Mouse (Mus musculus): ENCODE measurements around the gene Cnn2.

Cnn2 gene

DNA sequence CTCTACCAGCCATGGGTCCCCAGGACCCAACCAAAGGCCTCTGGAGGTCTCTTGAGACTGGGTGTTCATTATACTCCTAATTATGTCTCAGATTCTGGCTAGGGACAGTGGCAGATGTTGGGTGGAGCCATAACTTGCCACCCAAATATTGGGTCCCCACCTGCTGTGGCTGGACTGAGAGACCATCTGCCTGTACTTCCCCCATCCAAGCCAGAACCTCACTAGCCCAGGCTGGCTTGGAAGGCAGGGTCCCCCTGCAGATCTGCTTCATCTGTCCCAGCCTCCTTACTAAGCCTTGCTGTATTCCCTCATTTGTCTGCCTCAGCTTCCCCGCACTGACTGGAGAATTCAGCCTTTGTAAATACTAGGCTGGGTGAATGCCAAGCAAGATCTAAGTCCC lies 20.2 kb upstream of the Cnn2 start:
- in situ Hi-C loops (cut with MboI): no loop called here

- in situ Hi-C loops (cut with MboI): no loop called here
Measured at GRCm38 (mm10) chr10:79969124-79969568, 19.2 kb upstream of the Cnn2 start.

DNA sequence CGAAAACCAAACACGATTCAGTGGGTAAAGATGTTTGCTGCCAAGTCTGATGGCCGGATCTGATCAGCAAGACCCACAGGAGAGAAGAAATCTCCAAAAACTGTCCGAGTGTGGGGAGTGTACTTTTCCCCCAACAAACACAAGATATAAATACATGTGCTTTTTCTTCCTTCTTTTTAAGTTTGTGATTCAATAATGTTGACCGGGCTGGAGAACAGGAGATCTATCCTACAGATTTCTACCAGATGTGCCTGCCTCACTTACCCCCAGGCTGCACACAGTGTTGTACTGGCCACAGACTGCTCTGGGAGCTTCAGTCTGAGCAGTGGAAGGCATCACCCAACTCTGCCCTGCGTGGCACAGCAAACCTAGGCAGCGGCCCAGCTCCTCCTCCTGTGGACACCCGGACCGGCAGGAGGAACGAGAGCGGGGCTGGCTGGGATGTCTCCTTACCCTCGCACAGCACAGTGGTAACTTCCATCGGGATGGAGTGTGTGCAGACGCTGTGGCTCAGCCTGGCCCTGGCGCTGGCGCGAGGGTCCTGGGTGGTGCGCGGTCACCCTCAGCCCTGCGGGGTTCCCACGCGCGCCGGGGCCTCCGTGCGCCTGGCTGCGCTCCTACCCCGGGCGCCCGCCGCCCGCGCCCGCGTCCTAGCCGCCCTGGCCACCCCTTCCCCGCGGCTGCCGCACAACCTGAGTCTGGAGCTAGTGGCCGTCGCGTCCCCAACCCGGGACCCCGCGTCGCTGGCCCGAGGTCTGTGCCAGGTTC lies 17.8 kb upstream of the Cnn2 start, which contains the start of gene Grin3b:
Gene Grin3b, plus strand, starts transcription at position 301 of the 768 bp plus-strand sequence.
- in situ Hi-C loops (cut with MboI): no loop called here

DNA sequence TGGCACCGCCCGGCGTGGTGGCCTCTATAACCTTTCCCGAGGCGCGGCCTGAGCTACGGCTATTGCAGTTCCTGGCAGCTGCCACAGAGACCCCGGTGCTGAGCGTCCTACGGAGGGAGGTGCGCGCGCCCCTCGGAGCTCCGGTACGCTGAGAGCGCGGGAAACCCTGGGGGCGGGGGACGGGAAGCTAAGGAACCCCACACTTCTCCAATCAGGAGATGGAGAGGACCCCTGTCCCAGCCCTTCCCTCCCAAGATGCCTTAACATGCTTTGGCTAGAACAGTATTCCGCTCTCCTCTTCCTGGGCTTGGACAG lies 17.2 kb upstream of the Cnn2 start:
- in situ Hi-C loops (cut with MboI): no loop called here

DNA sequence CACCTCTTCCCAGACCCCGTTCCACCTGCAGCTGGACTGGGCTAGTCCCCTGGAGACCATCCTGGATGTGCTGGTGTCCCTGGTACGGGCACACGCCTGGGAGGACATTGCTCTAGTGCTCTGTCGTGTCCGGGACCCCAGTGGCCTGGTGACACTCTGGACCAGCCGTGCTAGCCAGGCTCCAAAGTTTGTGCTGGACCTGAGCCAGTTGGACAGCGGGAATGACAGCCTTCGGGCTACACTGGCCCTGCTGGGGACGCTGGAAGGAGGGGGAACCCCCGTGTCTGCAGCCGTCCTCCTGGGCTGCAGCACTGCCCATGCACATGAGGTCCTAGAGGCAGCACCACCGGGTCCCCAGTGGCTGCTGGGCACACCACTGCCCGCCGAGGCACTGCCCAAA lies 15.6 kb upstream of the Cnn2 start:
- in situ Hi-C loops (cut with MboI): no loop called here

DNA sequence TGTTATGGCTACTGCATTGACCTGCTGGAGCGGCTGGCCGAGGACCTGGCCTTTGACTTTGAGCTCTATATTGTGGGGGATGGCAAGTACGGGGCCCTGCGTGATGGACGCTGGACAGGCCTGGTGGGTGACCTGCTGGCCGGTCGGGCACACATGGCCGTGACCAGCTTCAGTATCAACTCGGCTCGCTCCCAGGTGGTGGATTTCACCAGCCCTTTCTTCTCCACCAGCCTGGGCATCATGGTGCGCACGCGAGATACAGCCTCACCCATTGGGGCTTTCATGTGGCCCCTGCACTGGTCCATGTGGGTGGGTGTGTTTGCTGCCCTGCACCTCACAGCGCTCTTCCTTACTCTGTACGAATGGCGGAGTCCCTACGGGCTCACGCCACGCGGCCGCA lies 14.3 kb upstream of the Cnn2 start:
- in situ Hi-C loops (cut with MboI): no loop called here

GRCm38 (mm10) chr10:79974668-79975067 lies 13.7 kb upstream of the Cnn2 start:
- in situ Hi-C loops (cut with MboI): no loop called here

- in situ Hi-C loops (cut with MboI): no loop called here
Measured at GRCm38 (mm10) chr10:79976071-79976721, 12.2 kb upstream of the Cnn2 start.

- in situ Hi-C loops (cut with MboI): no loop called here
Measured at GRCm38 (mm10) chr10:79976722-79977107, 11.7 kb upstream of the Cnn2 start.

DNA sequence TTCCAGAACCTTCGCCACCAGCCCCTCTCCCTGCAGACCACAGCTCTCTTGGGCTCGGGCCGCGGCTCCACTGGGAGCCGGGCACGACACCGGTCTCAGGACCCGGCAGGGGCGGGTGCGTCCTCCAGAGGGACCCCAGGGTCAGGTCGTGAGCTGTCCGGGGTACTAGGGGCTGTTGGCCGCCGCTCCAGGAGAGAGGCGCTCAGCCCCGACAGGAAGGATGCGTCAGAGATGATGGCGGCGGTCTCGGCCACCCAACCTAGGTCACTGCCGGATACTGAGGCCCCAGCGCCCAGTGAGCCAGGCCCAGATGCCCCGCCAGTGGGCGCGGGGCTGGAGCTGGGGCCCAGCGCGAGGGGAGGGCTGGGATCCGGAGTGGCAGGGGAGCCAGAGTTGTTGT lies 11.1 kb upstream of the Cnn2 start:
- in situ Hi-C loops (cut with MboI): no loop called here

DNA sequence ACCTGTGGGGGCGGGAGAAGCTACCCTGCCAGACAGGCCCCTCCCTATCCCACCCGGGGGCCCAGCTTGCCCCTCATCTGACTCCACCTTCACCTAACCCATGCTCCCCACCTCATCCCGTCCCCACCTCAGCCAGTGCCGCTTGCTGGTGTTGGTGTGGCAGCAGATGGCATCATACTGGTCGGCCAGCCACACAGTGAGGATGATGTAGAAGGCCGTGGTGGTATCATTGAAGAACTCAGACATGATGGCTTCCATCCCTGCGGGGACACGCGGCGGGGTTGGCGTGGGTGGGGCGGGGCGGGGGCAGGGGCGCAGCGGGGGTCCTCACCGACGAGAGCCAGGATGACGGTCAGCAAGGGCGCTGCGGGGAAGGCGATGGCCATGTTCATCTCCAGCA lies 10.3 kb upstream of the Cnn2 start:
- in situ Hi-C loops (cut with MboI): no loop called here

GRCm38 (mm10) chr10:79979401-79980155 lies 8.8 kb upstream of the Cnn2 start:
- in situ Hi-C loops (cut with MboI): no loop called here

- in situ Hi-C loops (cut with MboI): no loop called here
Measured at GRCm38 (mm10) chr10:79983205-79983604, 5.2 kb upstream of the Cnn2 start.

DNA sequence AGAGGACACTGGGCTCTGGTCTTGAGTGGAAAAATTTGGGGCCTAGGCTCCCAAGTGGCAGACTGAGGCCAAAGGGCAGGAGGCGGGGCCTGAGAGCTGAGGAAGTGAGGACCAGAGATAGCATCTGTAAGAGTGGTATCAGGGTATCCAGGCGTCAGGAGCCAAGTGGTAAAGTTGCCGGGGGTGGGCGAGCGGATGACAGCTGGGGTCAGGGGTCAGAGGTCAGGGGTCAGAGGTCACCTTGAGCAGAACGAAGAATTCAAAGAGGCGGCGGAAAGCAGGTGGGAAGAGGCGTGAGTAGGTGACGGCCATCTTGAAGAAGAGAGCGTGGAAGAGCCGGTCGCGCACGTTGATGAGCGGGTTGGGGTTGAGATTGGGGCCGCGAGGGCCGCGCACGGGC lies 4.7 kb upstream of the Cnn2 start:
- in situ Hi-C loops (cut with MboI): no loop called here

DNA sequence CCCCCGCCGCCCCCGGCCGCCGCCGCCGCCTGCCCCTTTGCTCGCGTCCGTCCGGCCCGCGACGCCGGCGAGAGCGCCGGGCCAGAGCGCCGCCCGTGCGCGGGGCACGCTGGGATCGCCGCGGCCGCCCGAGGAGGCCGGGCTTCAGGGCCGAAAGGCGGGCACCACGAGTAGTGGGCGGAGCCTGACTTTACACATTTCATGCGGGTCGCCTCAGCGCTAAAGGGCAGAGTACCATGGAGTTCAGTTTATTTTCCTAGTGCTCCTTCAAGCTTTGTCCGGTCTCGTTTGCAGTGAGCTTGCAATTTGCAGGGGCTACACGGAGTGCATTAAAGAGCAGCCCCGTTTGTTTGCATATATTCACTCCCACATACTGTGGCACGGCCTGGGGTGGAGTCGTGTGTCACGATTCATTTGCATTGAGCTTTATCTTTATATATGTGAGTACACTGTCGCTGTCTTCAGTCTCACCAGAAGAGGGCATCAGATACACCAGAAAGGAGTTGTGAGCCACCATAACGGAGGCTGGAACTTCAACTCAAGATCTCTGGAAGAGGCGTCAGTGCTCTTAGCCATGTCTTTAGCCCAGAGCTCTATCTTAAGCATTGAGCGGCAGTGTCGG lies 4.1 kb upstream of the Cnn2 start, which contains the start of gene Tmem259:
Gene Tmem259, minus strand, starts transcription at position 136 of the 622 bp plus-strand sequence.
- in situ Hi-C loops (cut with MboI): no loop called here

DNA sequence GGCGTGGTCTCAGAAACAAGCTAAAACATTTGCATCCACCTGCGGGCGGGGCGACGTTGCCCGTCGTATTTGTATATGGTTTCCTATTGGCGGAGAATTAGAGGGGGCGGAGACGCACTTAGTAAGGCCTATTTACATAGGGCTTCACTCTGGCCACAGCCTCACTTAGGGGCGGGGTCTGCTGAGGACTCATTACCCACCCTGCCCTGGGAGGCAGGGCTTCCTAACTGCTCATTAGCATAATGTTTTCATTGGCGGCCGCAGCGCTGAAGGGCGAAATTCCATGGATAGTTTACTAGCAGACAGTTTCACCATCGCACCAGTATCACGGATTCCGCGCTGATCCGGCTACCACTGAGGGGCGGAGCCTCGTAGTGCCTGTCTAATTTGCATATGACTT lies 3.5 kb upstream of the Cnn2 start:
- in situ Hi-C loops (cut with MboI): loop anchor here (5.0 kb wide), 1 partner anchor 37 kb away; no protein-coding TSS in a partner anchor

- in situ Hi-C loops (cut with MboI): loop anchor here (5.0 kb wide), 1 partner anchor 37 kb away; no protein-coding TSS in a partner anchor
Measured at GRCm38 (mm10) chr10:79985334-79986231, 2.8 kb upstream of the Cnn2 start.

DNA sequence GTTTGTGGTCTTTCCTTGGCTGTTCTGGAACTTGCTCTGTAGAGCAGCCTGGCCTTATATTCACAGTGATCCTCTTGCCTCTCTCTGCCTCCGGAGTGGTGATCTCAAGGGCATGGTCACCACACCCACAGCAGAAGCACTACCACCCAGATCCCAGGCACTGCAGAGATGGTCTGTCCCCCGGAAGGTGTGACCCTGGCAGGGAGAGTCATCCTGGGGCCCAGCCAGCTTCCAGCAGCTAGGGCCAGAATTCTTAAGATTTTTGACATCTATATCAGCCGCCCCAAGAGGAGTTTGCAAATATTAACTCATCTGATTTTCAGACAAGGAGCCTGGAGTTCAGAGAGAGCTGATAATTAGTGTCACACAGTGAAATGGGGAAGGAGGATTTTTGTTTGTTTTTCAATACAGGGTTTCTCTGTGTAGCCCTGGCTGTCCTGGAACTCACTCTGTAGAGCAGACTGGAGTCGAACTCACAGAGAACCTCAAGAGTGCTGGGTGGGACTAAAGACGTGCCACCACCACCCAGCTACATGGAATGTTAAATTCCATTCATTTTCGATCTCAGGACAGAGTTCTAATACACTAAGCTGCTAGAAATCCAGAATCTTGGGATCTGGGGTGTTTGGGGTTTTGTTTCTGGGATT lies 2.0 kb upstream of the Cnn2 start:
- in situ Hi-C loops (cut with MboI): loop anchor here (5.0 kb wide), 1 partner anchor 36 kb away; no protein-coding TSS in a partner anchor

DNA sequence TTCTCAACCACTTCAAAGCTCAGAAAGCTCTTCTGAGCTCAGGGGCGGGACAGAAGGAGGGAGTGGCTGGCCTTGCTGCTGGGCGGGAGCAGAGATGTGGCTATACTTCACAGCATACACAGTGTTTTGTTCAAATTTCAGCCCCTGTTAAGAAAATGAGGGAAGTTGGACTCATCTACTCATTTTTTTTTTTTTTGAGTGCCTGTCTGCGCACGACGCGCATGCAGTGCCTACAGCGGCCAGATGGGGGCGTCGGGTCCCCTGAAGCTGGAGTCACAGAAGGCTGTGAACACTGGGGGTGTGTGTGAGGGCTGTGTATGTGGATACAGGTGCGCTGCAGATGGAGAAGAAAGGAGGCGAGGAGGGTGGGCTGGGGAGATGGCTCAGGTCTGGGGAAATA lies 1.4 kb upstream of the Cnn2 start:
- in situ Hi-C loops (cut with MboI): loop anchor here (5.0 kb wide), 1 partner anchor 35 kb away; no protein-coding TSS in a partner anchor

DNA sequence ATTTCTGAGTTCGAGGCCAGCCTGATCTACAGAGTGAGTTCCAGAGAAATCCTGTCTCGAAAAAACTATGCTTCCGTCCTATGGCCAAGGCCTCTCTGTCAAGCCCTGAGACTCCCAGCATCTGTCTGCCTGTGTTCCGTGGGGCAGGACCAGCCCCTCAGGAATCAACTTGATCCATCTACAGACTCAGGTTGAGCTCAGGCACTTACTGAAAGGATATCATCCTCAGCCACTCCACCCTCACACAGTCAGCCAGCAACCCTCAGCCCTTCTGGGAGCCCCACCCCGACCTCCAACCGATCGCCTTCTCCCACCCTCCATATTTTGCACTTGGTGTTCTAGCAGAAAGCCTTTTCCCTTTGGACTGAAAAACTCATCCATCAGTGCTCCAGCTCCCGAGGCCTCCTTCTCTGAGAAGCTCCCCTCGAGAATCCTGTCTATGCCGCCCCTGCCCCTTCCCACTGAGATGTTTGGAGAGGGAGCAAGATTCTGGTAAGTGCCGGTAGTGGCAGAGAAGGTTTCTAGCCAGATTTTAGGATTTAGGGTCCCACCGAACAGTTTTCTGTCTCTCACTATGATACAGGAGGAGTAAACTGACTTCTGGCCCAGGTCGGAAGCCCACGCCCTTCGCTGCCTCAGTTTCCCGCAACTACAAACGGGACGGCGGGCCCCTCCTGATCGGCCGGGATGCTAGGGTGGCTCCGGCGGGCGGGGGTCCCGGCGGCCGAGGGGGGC lies 446 bp upstream of the Cnn2 start:
- in situ Hi-C loops (cut with MboI): loop anchor here (5.0 kb wide), 1 partner anchor 34 kb away; no protein-coding TSS in a partner anchor

Measured in mature B cell (primary cell).